Mouse (Mus musculus): ENCODE measurements around the gene Snapc4.
"Not testable (repeated sequence)": the region's sequence is repeated elsewhere in the genome, so short reads cannot be mapped to it uniquely, and the experiment has no call there.

Gene Snapc4

GRCm38 (mm10) chr2:26380131-26380771 is at the start of gene Snapc4:
Gene Snapc4, minus strand, starts transcription at chr2:26380653.
- peak; percentile 90 to 94 for DNase-seq

- no peak for DNase-seq
These were observed 49.4 kb upstream of the Snapc4 start for GRCm38 (mm10) chr2:26429851-26430250.

- no peak for DNase-seq
These were observed 44.1 kb upstream of the Snapc4 start for GRCm38 (mm10) chr2:26424541-26424940.

GRCm38 (mm10) chr2:26423086-26423485 is 42.6 kb upstream of the Snapc4 start:
- DNase-seq = no peak

GRCm38 (mm10) chr2:26421969-26422368 is 41.5 kb upstream of the Snapc4 start:
- no peak for DNase-seq

GRCm38 (mm10) chr2:26418120-26418519 is 37.7 kb upstream of the Snapc4 start:
- DNase-seq = no peak

GRCm38 (mm10) chr2:26417066-26417465 is 36.6 kb upstream of the Snapc4 start:
- no peak for DNase-seq

GRCm38 (mm10) chr2:26410931-26411411 is 30.5 kb upstream of the Snapc4 start:
- no peak for DNase-seq

- no peak for DNase-seq
These were observed 29.6 kb upstream of the Snapc4 start for GRCm38 (mm10) chr2:26410091-26410490.

- no peak for DNase-seq
These were observed 28.9 kb upstream of the Snapc4 start for GRCm38 (mm10) chr2:26409362-26409761.

- peak; percentile 99 for DNase-seq
These were observed 28.3 kb upstream of the Snapc4 start, which contains the start of gene Inpp5e for GRCm38 (mm10) chr2:26408515-26409356. Gene Inpp5e, minus strand, starts transcription at chr2:26409203.

GRCm38 (mm10) chr2:26403306-26403705 is 22.9 kb upstream of the Snapc4 start:
- peak in 1 of 2 experiments; percentile 41 for DNase-seq

GRCm38 (mm10) chr2:26402265-26402664 is 21.8 kb upstream of the Snapc4 start:
- no peak for DNase-seq

- no peak for DNase-seq
These were observed 20.6 kb upstream of the Snapc4 start for GRCm38 (mm10) chr2:26401023-26401422.

GRCm38 (mm10) chr2:26400296-26400695 is 19.8 kb upstream of the Snapc4 start:
- DNase-seq = no peak

- DNase-seq = no peak
These were observed 19.2 kb upstream of the Snapc4 start for GRCm38 (mm10) chr2:26399647-26400046.

- no peak for DNase-seq
These were observed 18.5 kb upstream of the Snapc4 start for GRCm38 (mm10) chr2:26398978-26399377.

- no peak for DNase-seq
These were observed 11.2 kb upstream of the Snapc4 start for GRCm38 (mm10) chr2:26391617-26392016.

- no peak for DNase-seq
These were observed 10.5 kb upstream of the Snapc4 start for GRCm38 (mm10) chr2:26390954-26391353.

GRCm38 (mm10) chr2:26389154-26389690 is 8.8 kb upstream of the Snapc4 start, which contains the start of the genes Entr1 and Pmpca:
Gene Entr1, minus strand, starts transcription at chr2:26389316.
Gene Pmpca, plus strand, starts transcription at chr2:26389339.
- DNase-seq = peak; percentile 90 to 93

- DNase-seq = peak; percentile 42 to 56
These were observed 8.3 kb upstream of the Snapc4 start for GRCm38 (mm10) chr2:26388682-26389153.

- DNase-seq = no peak
These were observed 7.3 kb upstream of the Snapc4 start for GRCm38 (mm10) chr2:26387713-26388112.

GRCm38 (mm10) chr2:26380871-26381270 is 418 bp upstream of the Snapc4 start:
- not testable (repeated sequence) for DNase-seq

Data from kidney, postnatal 4 days (tissue).